Mouse (Mus musculus) kidney, adult 2 months (tissue): ENCODE data around the gene Mapkapk3. TPM values are rescaled to one million over a fixed set of nuclear protein-coding genes. Genes with fewer than 3 reads are reported as not detected.

Experiments used
- DNase-seq: peaks from one replicate; pipeline ENCODE4 v3.0.0; 2021
- H3K27ac ChIP-seq: fragments of 200-500 bp; 2 replicates; pipeline ENCODE4 v1.5.1; 2012; ENCODE audit warnings: low read depth, low read length, control low read depth, inconsistent platforms; ENCODE audit not compliant: insufficient read depth
- H3K27me3 ChIP-seq: fragments of 200-500 bp; replicated peaks from 2 replicates; pipeline ENCODE4 v1.6.1; 2012; ENCODE audit warnings: mild to moderate bottlenecking, moderate library complexity, low read length, inconsistent platforms; ENCODE audit not compliant: control insufficient read depth, insufficient read depth
- H3K36me3 ChIP-seq: fragments of 200-500 bp; 2 replicates; pipeline ENCODE4 v1.6.1; 2012; ENCODE audit warnings: mild to moderate bottlenecking, moderate library complexity, low read length, inconsistent platforms; ENCODE audit not compliant: control insufficient read depth, insufficient read depth
- H3K4me1 ChIP-seq: fragments of 200-500 bp; 2 replicates; pipeline ENCODE4 v1.6.1; 2011; ENCODE audit warnings: low read length; ENCODE audit not compliant: control insufficient read depth, insufficient read depth
- H3K4me3 ChIP-seq: fragments of 200-500 bp; 2 replicates; pipeline ENCODE4 v1.5.1; 2011; ENCODE audit warnings: mild to moderate bottlenecking, low read depth, low read length, control low read depth; ENCODE audit not compliant: insufficient read depth
- CTCF ChIP-seq: fragments of 200-500 bp; conservative IDR thresholded peaks from 2 replicates; pipeline ENCODE4 v1.5.1; 2011; ENCODE audit warnings: low read depth, mild to moderate bottlenecking, control low read depth, low read length, moderate library complexity, mixed read lengths; ENCODE audit not compliant: insufficient read depth, insufficient read length
- POLR2A ChIP-seq: fragments of 200-500 bp; IDR thresholded peaks from one replicate; pipeline ENCODE4 v1.6.1; 2011; ENCODE audit warnings: low read depth, low read length, control low read depth
- WGBS: fragments of 180-500 bp; shearing (Covaris S2); methylation state at CpG from one replicate; pipeline ENCODE4 v1.1.7; 2018; 5-methylcytosine and 5-hydroxymethylcytosine counted together
- polyA plus RNA-seq: library from polyadenylated mRNA; depleted of rRNA; stranded (reverse); fragments of >200 nt; gene quantifications from 2 replicates; pipeline ENCODE4 v1.2.3, GENCODE M21; 2012

The Mapkapk3 gene
- polyA plus RNA-seq, 1 experiment: 24.3 TPM

GRCm38 (mm10) chr9:107279378-107280321 lies 10.0 kb downstream of the Mapkapk3 start:
- DNase-seq: peak; percentile 51
- H3K27ac ChIP-seq: peak overlapping the region; percentile 13; the same call in 1 of the 2 replicates
- H3K36me3 ChIP-seq: no peaks in the 10 kb centered on the region
- TF ChIP-seq POLR2A: no peak
- TF ChIP-seq CTCF: no peak
- no peak overlapping the region for H3K4me3 ChIP-seq
- peaks cover 12% of the 10 kb centered on the region; the same call in 1 of the 2 replicates for H3K4me1 ChIP-seq
- 32% methylated on average over 16 of the region's 16 CpGs for WGBS
- no peaks in the 10 kb centered on the region for H3K27me3 ChIP-seq

- no peaks in the 10 kb centered on the region for H3K27me3 ChIP-seq
- H3K27ac ChIP-seq: no peak overlapping the region
- no peak; the same call in 1 of the 2 replicates for TF ChIP-seq CTCF
- no peak for TF ChIP-seq POLR2A
- WGBS: 40% methylated on average over 8 of the region's 8 CpGs
- H3K4me1 ChIP-seq: peaks cover 12% of the 10 kb centered on the region; the same call in 1 of the 2 replicates
- no peaks in the 10 kb centered on the region for H3K36me3 ChIP-seq
- H3K4me3 ChIP-seq: no peak overlapping the region
- peak; percentile 50 for DNase-seq
Observed at GRCm38 (mm10) chr9:107278527-107279377, 10.9 kb downstream of the Mapkapk3 start.

- Histone ChIP-seq H3K27me3 (no peaks in the 10 kb centered on the region), H3K4me3 (no peak overlapping the region), H3K27ac (no peak overlapping the region), H3K36me3 (no peaks in the 10 kb centered on the region), H3K4me1 (peaks cover 12% of the 10 kb centered on the region; the same call in 1 of the 2 replicates)
- TF ChIP-seq POLR2A: no peak
- 0 out of 2 replicates have a peak, but pooled peaks have one; percentile 8 for TF ChIP-seq CTCF
- 66% methylated on average over 4 of the region's 4 CpGs for WGBS
- no peak for DNase-seq
Observed at GRCm38 (mm10) chr9:107278126-107278525, 11.6 kb downstream of the Mapkapk3 start.

GRCm38 (mm10) chr9:107277603-107278002 lies 12.1 kb downstream of the Mapkapk3 start:
- no peak for DNase-seq
- Histone ChIP-seq H3K4me3 (no peak overlapping the region), H3K4me1 (peaks cover 12% of the 10 kb centered on the region; the same call in 1 of the 2 replicates), H3K27me3 (no peaks in the 10 kb centered on the region), H3K36me3 (no peaks in the 10 kb centered on the region), H3K27ac (no peak overlapping the region)
- TF ChIP-seq POLR2A (no peak), CTCF (no peak)
- WGBS: 76% methylated on average over 7 of the region's 7 CpGs

GRCm38 (mm10) chr9:107275710-107276109 lies 14.0 kb downstream of the Mapkapk3 start:
- Histone ChIP-seq H3K4me1 (peaks cover 12% of the 10 kb centered on the region; the same call in 1 of the 2 replicates), H3K4me3 (no peak overlapping the region), H3K36me3 (no peaks in the 10 kb centered on the region), H3K27me3 (no peaks in the 10 kb centered on the region), H3K27ac (no peak overlapping the region)
- no peak for DNase-seq
- WGBS: 87% methylated on average over 5 of the region's 5 CpGs
- TF ChIP-seq POLR2A (no peak), CTCF (no peak)

GRCm38 (mm10) chr9:107274751-107275150 lies 14.9 kb downstream of the Mapkapk3 start:
- 51% methylated on average over 6 of the region's 6 CpGs for WGBS
- H3K36me3 ChIP-seq: no peaks in the 10 kb centered on the region
- no peak overlapping the region for H3K27ac ChIP-seq
- TF ChIP-seq POLR2A: no peak
- TF ChIP-seq CTCF: no peak
- H3K4me3 ChIP-seq: no peak overlapping the region
- no peaks in the 10 kb centered on the region for H3K27me3 ChIP-seq
- no peak for DNase-seq
- H3K4me1 ChIP-seq: peaks cover 4% of the 10 kb centered on the region; the same call in 1 of the 2 replicates

- TF ChIP-seq CTCF: no peak
- no peak for TF ChIP-seq POLR2A
- DNase-seq: no peak
- Histone ChIP-seq H3K27me3 (no peaks in the 10 kb centered on the region), H3K27ac (no peak overlapping the region), H3K4me1 (0 out of 2 replicates have a peak, but pooled peaks cover 4% of the 10 kb centered on the region), H3K4me3 (no peak overlapping the region), H3K36me3 (no peaks in the 10 kb centered on the region)
- WGBS: 66% methylated on average over 10 of the region's 10 CpGs
Observed at GRCm38 (mm10) chr9:107273184-107273583, 16.5 kb downstream of the Mapkapk3 start.
